Mouse (Mus musculus) testis, postnatal 10 days (tissue): ENCODE measurements around the gene Plpp4.

Experiments used
- DNase-seq: peaks from one replicate; pipeline ENCODE4 v3.0.0; 2021; ENCODE audit warnings: low spot score

The Plpp4 gene

GRCm38 (mm10) chr7:129256621-129257373, at the start of gene Plpp4:
Gene Plpp4, plus strand, starts transcription at chr7:129257031.
- peak; percentile 49 for DNase-seq

- no peak for DNase-seq
Observed at GRCm38 (mm10) chr7:129215926-129216543, 40.8 kb upstream of the Plpp4 start.

DNA sequence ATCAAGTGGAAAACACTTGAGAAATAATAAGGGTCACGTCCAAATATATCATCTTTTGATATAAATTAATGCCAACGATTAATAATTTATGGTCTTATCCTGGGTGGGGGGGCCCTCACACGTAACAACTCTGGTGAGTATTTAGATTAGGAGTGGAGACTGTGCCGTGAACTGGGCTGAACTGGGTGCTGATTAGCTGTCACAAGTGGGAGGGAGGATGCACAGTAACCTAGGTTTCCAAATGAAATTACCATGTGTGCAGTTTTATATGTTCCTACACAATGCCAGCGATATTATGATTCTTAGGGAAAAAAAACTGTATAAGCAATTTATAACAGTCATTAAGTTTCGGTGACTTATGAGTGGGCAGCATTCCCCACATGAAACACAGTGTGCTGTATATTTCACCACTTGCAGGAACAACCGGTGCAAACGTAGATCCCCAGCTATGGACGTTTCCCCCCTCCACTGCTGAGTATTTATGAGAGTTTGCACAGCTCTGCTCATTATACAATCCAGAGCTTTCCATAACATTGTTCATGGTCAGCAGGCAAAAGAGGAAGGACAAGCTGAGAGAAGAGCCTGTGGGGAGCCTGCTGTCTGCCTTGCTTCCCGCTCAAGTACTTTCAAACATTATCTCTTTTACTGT, 40.2 kb upstream of the Plpp4 start:
- no peak for DNase-seq

DNA sequence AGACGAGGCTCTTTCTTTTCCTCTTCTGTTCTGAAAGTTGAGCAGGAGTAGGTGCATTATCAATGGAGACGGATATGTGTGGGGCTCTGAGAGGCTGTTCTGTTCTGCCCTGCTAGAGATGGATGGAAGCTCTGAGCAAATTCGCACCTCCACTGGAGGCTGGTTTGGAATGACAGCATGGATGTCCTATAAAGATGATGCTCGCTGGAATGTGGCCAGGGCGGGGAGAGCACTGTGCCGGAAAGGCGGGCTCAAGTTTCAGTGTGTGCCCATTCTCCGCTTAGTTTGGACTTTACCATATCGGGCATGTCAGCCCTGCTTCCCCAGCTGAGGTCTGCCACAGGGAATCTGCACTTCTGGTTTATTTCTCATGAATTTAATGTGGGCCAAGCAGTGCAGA, 35.9 kb upstream of the Plpp4 start:
- peak; percentile 37 for DNase-seq

- DNase-seq, result peak; percentile 15
Observed at GRCm38 (mm10) chr7:129221649-129222048, 35.2 kb upstream of the Plpp4 start.

DNA sequence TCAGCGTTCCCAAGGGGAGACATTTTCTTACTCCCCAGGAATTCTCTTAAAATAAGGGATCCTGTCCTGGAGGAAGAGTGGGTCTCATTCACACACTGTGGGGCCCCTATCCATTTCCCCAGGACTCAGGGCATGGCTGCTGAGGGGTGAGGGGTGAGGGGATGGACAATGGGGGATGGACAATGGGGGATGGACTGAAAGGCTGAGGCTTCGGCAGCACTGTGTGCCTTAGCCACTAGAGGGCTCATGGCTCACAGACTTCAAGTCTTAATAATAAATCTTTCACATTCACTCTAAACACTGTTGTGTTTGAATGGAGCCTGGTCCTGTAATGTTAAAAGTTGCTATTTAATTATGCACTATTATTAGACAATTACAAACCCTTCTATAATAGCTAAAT, 21.4 kb upstream of the Plpp4 start:
- DNase-seq, result peak; percentile 47

GRCm38 (mm10) chr7:129235995-129236394, 20.8 kb upstream of the Plpp4 start:
- DNase-seq, result no peak

DNA sequence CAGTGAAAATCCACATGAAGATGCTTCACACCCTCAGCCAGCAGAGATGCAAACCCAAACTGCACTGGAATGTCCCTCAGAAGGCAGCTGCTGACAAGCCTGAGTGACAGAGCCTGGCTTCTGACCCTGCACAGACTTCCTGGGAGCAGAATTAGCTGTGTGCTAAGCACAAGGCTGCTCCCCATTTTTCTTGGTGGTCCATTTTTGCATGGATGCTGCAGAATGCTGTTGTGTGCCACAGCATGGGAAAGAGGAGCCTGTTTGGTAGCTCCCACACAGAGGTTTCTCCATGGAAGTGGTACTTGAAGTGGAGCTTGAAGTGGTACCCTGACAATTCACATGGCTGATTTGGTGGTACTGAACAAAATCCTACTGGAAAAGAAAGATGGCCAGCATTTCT, 5.8 kb upstream of the Plpp4 start:
- DNase-seq, result no peak

- DNase-seq, result no peak
Observed at GRCm38 (mm10) chr7:129253406-129253805, 3.4 kb upstream of the Plpp4 start.

DNA sequence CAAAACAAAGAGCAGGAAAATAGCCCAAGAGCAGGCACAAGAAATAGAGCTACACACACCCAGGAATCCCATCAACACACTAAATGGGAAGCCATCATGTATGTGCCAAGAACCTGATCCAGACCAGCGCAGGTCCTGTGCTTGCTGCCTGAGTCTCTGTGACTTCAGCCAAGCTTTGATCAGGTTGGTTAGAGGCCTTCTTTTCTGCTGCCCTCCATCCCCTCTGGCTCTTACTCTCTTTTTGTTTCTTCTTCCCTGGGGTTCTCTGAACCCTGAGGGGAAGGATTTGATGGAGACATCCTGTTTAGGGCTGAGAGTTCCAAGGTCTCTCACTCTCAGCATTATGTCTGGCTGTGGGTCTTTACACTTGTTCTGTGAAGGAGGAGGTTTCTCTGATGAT, 2.7 kb upstream of the Plpp4 start:
- DNase-seq, result no peak

GRCm38 (mm10) chr7:129255406-129255805, 1.4 kb upstream of the Plpp4 start:
- no peak for DNase-seq

GRCm38 (mm10) chr7:129257374-129258018, 665 bp downstream of the Plpp4 start:
- DNase-seq, result peak; percentile 10

- peak; percentile 9 for DNase-seq
Observed at GRCm38 (mm10) chr7:129258331-129258730, 1.5 kb downstream of the Plpp4 start.

DNA sequence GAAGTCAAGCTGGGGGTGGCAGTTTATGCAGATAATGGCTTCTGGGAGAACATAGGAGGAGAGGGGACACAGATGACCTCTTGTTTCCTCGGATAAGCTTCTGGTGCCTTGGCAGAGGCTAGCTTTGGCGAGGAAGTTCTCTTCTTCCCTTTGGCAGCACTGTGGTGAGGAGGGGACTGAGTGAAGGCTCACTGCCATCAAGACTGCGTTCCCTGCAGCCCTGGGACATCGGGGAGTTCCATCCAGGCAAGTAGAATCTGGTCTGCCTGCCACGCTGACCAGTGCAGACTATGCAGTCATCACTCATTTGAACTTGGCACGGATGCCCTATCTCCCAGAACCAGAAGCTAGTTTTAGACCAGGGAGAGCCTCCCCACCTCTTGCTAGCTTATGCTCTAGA, 2.4 kb downstream of the Plpp4 start:
- peak; percentile 23 for DNase-seq

DNA sequence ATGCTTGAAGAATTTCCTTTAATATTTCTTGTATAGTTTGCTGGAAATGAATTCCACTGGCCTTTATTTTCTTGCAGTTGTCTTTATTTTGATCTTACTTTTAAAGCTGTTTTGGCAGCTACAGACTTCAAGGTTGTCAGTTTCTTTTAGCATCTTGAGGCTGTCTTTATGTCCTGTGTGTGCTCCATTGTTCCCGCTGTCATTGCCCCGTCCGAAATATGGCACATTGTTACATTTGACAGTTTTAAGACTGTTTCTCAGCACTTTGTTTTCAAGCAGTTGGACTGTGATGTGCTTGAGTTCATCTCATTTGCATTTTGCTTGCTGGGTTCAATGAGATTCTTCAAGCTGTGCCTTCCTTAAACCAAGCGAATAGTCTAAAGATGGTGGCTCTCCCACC, 17.0 kb downstream of the Plpp4 start:
- no peak for DNase-seq

DNA sequence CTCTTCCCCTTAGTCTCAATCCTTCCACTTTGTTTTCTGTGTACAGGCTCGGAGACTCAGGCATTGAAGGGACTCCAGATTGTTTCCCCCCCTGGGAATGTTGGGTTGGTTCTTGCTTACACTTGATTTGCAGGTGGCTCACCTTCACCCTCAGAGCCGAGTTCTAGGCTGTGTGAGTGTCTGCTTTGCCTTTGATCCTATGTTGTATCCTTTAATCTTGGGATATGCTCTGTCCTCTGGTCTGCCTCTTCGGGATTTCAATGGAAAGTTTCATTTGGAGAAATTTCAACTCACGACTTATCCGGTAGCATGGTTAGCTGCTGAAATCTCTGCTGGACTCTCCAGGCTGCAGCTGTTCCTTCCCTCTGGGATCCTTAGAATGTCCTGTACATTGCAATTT, 17.9 kb downstream of the Plpp4 start:
- DNase-seq, result no peak

DNA sequence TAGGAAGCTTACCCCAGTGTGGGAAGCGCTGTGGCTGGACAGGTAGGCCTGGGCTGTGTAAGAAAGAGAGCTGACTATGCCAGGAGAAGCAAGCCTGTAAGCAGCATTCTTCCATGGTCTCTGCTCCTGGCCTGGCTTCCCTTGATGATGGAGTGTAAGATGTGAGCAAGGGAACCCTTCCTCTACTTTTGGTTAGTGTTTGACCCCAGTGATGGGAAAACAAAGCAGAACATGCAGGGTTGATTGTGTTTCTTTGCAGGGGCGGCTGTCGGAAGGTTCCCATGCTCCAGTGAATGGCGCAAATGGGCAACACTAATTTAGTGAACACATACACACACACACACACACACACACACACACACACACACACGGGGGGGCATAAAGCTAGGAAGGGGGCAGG, 20.9 kb downstream of the Plpp4 start:
- DNase-seq, result no peak

DNA sequence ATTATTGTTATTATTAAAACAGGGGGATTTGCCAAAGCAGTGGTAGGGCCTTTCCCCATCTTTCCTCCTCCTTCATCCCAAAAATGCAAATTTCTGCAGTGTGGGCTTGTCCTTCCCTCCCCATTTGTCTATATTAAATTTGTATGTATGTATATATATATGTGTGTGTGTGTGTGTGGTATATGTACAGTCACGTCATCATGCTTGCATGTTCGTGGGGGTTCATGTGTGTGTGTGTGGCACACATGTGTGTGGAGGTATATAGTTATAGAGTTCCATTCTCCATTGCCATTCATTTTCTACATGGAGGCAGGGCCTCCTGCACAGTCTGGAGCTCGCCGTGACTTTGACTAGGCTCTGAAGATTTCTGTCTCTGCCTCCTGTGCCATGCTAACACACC, 22.0 kb downstream of the Plpp4 start:
- no peak for DNase-seq

- no peak for DNase-seq
Observed at GRCm38 (mm10) chr7:129279261-129279660, 22.4 kb downstream of the Plpp4 start.

DNA sequence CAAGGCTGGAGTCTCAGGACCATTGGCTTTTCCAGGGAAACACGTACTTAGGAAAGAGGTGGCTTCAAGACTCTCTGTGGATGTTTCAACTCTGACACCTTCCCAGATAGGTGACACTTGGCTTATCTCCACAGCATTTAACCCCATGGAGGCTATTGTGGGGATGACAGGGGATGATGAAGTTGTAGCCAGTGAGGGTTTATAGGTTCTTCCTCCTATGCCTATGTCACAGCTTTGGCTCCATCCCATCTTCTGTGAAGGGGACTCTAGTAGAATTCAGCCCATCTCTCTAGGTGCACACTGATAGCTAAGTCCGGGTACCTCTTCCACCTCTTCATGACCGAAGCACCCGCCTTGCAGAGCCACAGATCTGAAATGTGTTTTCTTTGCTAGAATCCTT, 25.1 kb downstream of the Plpp4 start:
- DNase-seq, result no peak

DNA sequence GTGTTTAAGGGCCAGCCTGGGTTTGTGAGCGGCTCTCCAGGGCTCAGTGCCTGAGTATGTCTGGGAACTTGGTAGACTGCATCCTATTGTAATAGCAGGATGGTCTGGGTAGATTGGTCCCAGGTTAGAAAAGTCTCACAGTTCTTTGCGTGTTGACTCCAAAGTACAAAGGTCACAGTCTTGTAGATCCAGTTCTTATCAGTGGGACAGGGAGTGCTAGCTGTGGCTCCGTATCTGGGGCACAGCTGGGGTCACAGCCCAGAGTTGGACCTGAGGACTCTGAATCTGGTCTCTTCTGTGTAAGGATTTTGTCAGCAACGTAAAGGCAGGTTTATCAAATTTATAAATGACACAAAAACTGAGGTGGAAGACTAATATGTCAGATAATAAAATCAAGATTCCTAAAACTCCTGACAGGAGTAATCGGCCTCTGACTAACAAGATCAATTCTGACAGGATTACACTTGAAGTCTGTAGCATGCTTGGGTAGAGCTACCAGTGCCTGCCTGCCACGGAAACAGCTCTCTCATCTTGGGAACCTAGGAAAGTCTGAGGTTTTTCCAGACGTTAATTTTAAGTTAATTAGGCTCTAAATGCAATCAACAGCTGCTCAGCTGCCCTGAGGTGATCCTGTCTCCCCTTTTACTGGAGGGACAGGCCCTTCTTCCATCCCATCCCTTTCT, 28.5 kb downstream of the Plpp4 start:
- no peak for DNase-seq

DNA sequence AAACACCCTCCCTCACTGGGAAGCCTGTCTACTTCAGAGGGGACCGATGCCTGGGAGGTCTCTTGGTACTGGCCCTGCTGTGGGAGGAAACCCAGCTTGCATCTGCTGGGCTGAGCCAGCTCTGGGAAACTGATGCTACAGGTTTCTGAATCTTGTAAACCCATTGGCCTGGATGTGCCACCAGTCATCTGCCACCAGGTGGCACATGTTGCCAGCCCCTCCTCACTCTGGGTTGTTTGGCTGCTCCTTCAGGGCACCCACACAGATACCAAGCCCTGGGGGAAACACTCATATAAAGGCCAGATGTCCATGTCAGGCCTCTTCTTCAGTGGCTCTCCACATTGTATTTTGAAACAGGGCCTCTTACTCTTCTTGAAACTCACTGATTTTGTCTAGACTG, 36.4 kb downstream of the Plpp4 start:
- DNase-seq, result no peak
